Mouse (Mus musculus) thymus, adult 2 months (tissue): ENCODE results near the gene Inha.

ENCODE experiments used
- CTCF ChIP-seq: fragments of 200-500 bp; IDR thresholded peaks from 2 replicates; pipeline ENCODE4 v1.5.1; 2012; ENCODE audit warnings: mild to moderate bottlenecking, control low read depth, low read length, moderate library complexity, borderline replicate concordance; ENCODE audit not compliant: control insufficient read depth, poor library complexity, insufficient read depth; ENCODE audit errors: extremely low read depth
- POLR2A ChIP-seq: fragments of 200-500 bp; IDR thresholded peaks from 2 replicates; pipeline ENCODE4 v1.6.1; 2012; ENCODE audit warnings: mild to moderate bottlenecking, low read length, control low read depth, moderate library complexity; ENCODE audit not compliant: control insufficient read depth, poor library complexity, insufficient read depth; ENCODE audit errors: extremely low read depth

GRCm38 (mm10) chr1:75480735-75481134 is 26.1 kb upstream of the Inha start:
- TF ChIP-seq POLR2A: no peak
- TF ChIP-seq CTCF: no peak
